Mouse (Mus musculus) megakaryocyte, embryonic 14.5 days (primary cell): ENCODE data around the gene Dpysl5. TPM values are rescaled to one million over a fixed set of nuclear protein-coding genes. Genes with fewer than 3 reads are reported as not detected.

ENCODE experiments used
- H3K27me3 ChIP-seq: replicated peaks from 2 replicates; pipeline ENCODE3; 2012; ENCODE audit warnings: inconsistent platforms
- H3K36me3 ChIP-seq: replicated peaks from 2 replicates; pipeline ENCODE3; 2012; ENCODE audit warnings: low read length, inconsistent platforms, mixed read lengths
- H3K4me1 ChIP-seq: 2 replicates; pipeline ENCODE4 v1.6.1; 2012; ENCODE audit warnings: inconsistent platforms
- H3K4me3 ChIP-seq: replicated peaks from 2 replicates; pipeline ENCODE3; 2012; ENCODE audit warnings: moderate library complexity, mild to moderate bottlenecking, inconsistent platforms
- H3K9me3 ChIP-seq: 2 replicates; pipeline ENCODE4 v1.6.1; 2012; ENCODE audit warnings: inconsistent platforms
- FLI1 ChIP-seq: IDR thresholded peaks from 2 replicates; pipeline ENCODE4 v1.6.1; 2012; ENCODE audit warnings: low read length, inconsistent platforms, mixed read lengths
- GATA1 ChIP-seq: IDR thresholded peaks from 3 replicates; pipeline ENCODE4 v1.6.1; 2012; ENCODE audit warnings: mixed read lengths, low read length, inconsistent platforms, borderline replicate concordance
- polyA plus RNA-seq: library from polyadenylated mRNA; stranded (reverse); fragments of >175 nt; gene quantifications from 2 replicates; pipeline ENCODE4 v1.2.3, GENCODE M21; 2012; ENCODE audit warnings: low replicate concordance; ENCODE audit not compliant: insufficient read depth

Gene Dpysl5
- polyA plus RNA-seq, 1 experiment, result 0.12 TPM

GRCm38 (mm10) chr5:30701866-30702265 lies 9.5 kb upstream of the Dpysl5 start:
- H3K27me3 ChIP-seq, result peaks cover 57% of the 10 kb centered on the region
- H3K4me1 ChIP-seq, result peaks cover 1% of the 10 kb centered on the region; the same call in 1 of the 2 replicates
- H3K4me3 ChIP-seq, result no peak overlapping the region
- TF ChIP-seq GATA1 (no peak), FLI1 (no peak)
- H3K36me3 ChIP-seq, result no peaks in the 10 kb centered on the region
- peaks cover under 1% of the 10 kb centered on the region; the same call in 1 of the 2 replicates for H3K9me3 ChIP-seq

- H3K4me1 ChIP-seq, result peaks cover 36% of the 10 kb centered on the region
- TF ChIP-seq GATA1, result no peak
- no peak for TF ChIP-seq FLI1
- no peak overlapping the region for H3K4me3 ChIP-seq
- peaks cover 4% of the 10 kb centered on the region; the same call in 1 of the 2 replicates for H3K9me3 ChIP-seq
- peaks cover 86% of the 10 kb centered on the region for H3K27me3 ChIP-seq
- H3K36me3 ChIP-seq, result no peaks in the 10 kb centered on the region
Observed at GRCm38 (mm10) chr5:30709744-30710383, 1.5 kb upstream of the Dpysl5 start.

GRCm38 (mm10) chr5:30710486-30710885 lies 878 bp upstream of the Dpysl5 start:
- no peak for TF ChIP-seq GATA1
- TF ChIP-seq FLI1, result no peak
- peaks cover 87% of the 10 kb centered on the region for H3K27me3 ChIP-seq

GRCm38 (mm10) chr5:30712002-30712390 lies 632 bp downstream of the Dpysl5 start:
- H3K27me3 ChIP-seq, result peaks cover 89% of the 10 kb centered on the region
- TF ChIP-seq GATA1 (no peak), FLI1 (no peak)
- peaks cover 2% of the 10 kb centered on the region; the same call in 1 of the 2 replicates for H3K9me3 ChIP-seq
- peak overlapping the region; percentile 87 for H3K4me3 ChIP-seq
- peaks cover 34% of the 10 kb centered on the region for H3K4me1 ChIP-seq
- no peaks in the 10 kb centered on the region for H3K36me3 ChIP-seq

More at GRCm38 (mm10) chr5:30710486-30710885, 878 bp upstream of the Dpysl5 start:
- Histone ChIP-seq H3K4me1 (peaks cover 36% of the 10 kb centered on the region), H3K36me3 (no peaks in the 10 kb centered on the region), H3K4me3 (no peak overlapping the region), H3K9me3 (peaks cover 4% of the 10 kb centered on the region; the same call in 1 of the 2 replicates)

- peaks cover 32% of the 10 kb centered on the region for H3K4me1 ChIP-seq
- TF ChIP-seq GATA1 (no peak), FLI1 (no peak)
- H3K4me3 ChIP-seq, result peak overlapping the region; percentile 87
- no peaks in the 10 kb centered on the region for H3K9me3 ChIP-seq
- peaks cover 89% of the 10 kb centered on the region for H3K27me3 ChIP-seq
- no peaks in the 10 kb centered on the region for H3K36me3 ChIP-seq
Observed at GRCm38 (mm10) chr5:30712441-30713298, 1.3 kb downstream of the Dpysl5 start.

- TF ChIP-seq GATA1 (no peak), FLI1 (no peak)
- no peaks in the 10 kb centered on the region for H3K36me3 ChIP-seq
- H3K27me3 ChIP-seq, result peaks cover 89% of the 10 kb centered on the region
- peaks cover 32% of the 10 kb centered on the region for H3K4me1 ChIP-seq
- H3K9me3 ChIP-seq, result no peaks in the 10 kb centered on the region
- H3K4me3 ChIP-seq, result peak overlapping the region; percentile 65
Observed at GRCm38 (mm10) chr5:30713299-30713675, 1.9 kb downstream of the Dpysl5 start.

GRCm38 (mm10) chr5:30713691-30714090 lies 2.3 kb downstream of the Dpysl5 start:
- Histone ChIP-seq H3K4me1 (peaks cover 32% of the 10 kb centered on the region), H3K36me3 (no peaks in the 10 kb centered on the region), H3K27me3 (peaks cover 87% of the 10 kb centered on the region), H3K4me3 (peak overlapping the region; percentile 65), H3K9me3 (no peaks in the 10 kb centered on the region)
- no peak for TF ChIP-seq FLI1
- no peak for TF ChIP-seq GATA1

- Histone ChIP-seq H3K4me3 (no peak overlapping the region), H3K9me3 (no peaks in the 10 kb centered on the region), H3K36me3 (no peaks in the 10 kb centered on the region), H3K4me1 (peaks cover 24% of the 10 kb centered on the region), H3K27me3 (peaks cover 86% of the 10 kb centered on the region)
- TF ChIP-seq FLI1 (no peak), GATA1 (no peak)
Observed at GRCm38 (mm10) chr5:30716311-30716710, 4.9 kb downstream of the Dpysl5 start.

GRCm38 (mm10) chr5:30717506-30717905 lies 6.1 kb downstream of the Dpysl5 start:
- no peak for TF ChIP-seq FLI1
- no peak for TF ChIP-seq GATA1
- H3K27me3 ChIP-seq, result peaks cover 85% of the 10 kb centered on the region

GRCm38 (mm10) chr5:30717991-30718703 lies 6.8 kb downstream of the Dpysl5 start:
- TF ChIP-seq GATA1 (no peak), FLI1 (no peak)
- no peaks in the 10 kb centered on the region for H3K36me3 ChIP-seq
- H3K4me1 ChIP-seq, result peaks cover 6% of the 10 kb centered on the region
- peaks cover 85% of the 10 kb centered on the region for H3K27me3 ChIP-seq
- no peak overlapping the region for H3K4me3 ChIP-seq
- no peaks in the 10 kb centered on the region for H3K9me3 ChIP-seq

More at GRCm38 (mm10) chr5:30717506-30717905, 6.1 kb downstream of the Dpysl5 start:
- peaks cover 12% of the 10 kb centered on the region for H3K4me1 ChIP-seq
- no peaks in the 10 kb centered on the region for H3K9me3 ChIP-seq
- no peaks in the 10 kb centered on the region for H3K36me3 ChIP-seq
- no peak overlapping the region for H3K4me3 ChIP-seq
